Mouse (Mus musculus) ovary, postnatal 14 days (tissue): Measurements from ENCODE around the gene Apex1.
"Not testable (repeated sequence)": the region's sequence is repeated elsewhere in the genome, so short reads cannot be mapped to it uniquely, and the experiment has no call there.

Source experiments
- DNase-seq: peaks from one replicate; pipeline ENCODE4 v3.0.0; 2022; ENCODE audit warnings: low spot score

The Apex1 gene

DNA sequence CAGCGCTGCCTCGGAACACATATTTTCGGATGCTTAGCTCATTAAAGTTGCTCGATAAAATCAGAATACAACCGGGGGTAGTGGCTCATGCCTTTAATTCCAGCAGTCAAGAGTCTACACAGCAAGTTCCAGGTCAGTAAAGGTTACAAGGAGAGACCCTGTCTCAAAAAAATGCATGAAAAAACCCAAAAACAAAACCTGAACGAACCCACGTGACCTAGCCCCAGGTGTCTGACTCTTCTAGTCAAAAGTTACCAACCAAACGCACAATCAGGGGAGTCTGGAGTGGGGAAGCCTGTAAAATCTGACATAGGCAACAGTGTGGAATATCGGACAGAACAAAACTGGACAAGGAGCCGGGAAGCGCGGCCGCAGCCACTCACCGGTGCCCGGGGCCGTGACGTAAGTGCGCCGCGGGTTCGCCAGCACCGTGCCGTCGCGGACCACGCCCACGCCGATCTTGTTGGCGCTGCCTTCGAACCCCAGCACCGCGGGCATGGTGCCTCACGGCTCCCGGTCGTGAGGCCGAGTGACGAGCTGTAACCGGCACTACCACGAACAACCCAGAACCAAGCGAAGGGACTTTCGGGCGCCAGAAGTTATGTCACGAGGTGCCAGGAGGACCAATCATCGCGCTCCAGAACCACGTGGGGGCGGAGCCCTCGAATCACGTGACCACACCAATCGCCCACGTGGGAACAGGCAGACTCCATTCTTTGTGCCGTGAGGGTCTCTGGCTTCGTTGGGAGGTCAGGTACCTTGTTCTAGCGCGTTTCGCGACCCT lies at the start of gene Apex1, which contains the start of gene Osgep:
TSS of gene Apex1 (plus strand) at position 688 of the 784 bp plus-strand sequence.
TSS of gene Osgep (minus strand) at position 613 of the 784 bp plus-strand sequence.
- peak; percentile 90 for DNase-seq

DNA sequence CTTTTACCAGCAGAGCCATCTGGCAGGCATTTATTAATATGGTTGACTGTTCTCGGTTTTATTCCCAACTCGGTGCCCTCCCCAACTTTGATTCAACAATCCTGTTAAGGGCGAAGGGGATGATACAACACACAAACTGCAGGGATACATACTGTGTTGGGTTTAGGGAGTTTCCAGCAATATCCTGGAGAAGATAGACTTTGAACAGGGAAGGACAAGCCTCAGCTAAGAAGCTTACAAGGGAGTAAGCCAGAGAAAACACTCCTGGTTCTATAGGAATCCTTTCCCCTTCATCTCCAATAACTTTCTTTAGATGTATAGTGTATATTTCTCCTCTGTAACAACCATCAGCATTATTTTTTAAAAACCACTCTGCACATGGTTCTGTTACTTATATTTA lies 49.6 kb upstream of the Apex1 start:
- DNase-seq = no peak

DNA sequence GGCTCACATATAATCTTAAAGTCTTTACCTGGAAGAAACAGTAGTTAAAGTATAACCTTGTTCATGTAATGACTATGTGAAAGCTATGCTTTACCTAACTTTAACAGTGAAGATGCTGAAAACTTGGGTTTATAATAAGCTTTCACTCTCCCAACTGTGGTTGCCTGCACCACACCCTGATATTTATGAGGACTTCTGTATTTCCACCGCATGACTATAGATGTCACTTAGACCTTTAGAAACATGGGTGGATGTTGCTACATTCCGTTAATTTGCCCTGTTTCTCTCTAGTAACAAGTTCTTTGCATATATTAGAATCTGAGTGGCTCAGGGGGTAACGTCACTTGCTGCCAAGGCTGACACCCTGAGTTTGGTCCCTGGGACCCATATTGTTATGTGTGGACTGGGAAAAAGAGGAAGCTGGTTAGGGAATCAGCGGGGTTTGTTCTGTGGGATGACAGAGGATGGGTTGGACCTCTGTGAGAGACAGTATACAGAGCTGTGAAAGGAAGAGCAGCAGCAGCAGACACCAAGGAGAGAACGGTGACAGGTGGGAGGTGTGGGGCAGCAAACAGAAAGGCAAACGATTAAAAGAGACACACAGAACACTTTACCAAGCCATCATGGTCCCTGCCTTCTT lies 49.1 kb upstream of the Apex1 start:
- no peak for DNase-seq

DNA sequence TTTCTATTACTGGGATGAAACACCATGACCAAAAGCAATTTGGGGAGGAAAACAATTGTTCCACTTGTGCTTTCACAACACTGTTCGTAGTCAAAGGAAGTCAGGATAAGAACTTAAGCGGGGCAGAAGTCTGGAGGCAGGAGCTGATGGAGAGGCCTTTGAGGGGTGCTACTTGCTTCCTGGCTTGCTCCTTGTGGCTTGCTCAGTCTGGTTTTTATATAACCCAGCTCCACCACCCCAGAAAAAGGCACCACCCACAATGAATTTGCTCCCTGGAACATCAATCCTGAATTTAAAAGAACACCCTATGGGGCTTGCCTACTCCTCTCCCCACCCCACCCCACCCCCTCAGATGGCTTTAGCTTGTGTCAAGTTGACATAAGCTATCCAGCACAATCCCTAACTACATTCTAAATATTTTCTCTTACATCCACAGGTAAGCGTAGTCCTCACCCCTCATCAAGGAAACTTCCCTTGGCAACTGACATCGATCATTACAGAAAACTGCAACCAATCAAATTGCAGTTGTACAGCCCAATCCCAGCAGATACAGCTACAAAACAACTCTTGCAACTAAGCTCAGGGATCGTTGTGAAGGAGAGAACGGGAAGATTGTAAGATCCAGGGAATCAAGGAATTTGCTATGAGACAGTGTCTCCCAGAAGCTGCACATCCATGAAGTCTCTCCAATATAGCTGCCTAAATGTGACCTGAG lies 48.4 kb upstream of the Apex1 start:
- DNase-seq = no peak

DNA sequence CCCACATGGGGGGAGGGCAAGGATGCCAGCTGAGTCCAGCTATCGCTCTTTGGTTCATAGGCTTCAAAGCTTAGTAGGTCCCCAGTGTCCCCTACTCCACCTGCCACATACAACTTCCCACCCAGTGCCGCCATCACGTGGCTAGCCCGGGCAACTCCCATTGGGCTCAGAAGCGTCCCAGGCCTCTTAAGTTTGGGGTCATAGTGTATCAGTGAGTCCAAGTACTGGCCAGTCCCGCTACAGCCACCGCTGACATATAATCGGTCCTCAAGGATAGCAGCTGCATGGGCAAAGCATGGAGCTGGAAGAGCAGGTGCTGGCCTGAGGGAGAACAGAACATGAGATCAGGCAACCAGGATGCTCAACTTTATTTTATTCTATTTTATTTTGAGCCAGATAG lies 33.1 kb upstream of the Apex1 start:
- no peak for DNase-seq

DNA sequence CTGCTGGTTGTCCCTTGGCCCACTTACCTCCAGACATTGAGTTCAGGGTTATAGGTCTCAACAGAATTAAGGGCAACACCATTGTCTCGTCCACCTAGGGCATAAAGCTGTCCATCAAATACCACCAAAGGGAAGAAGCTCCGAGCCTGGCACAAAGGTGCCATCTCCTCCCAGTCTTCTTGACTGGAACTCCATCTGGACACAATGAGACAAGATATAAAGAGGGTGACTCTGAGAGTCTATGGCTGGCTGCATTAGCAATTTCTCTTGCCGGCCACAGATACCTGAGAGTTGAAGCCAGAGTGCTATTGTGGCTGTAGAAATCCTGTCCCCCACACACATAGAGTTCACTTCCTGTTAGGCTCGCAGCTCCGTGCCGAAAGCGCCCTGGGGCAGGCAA lies 32.7 kb upstream of the Apex1 start:
- DNase-seq = no peak

DNA sequence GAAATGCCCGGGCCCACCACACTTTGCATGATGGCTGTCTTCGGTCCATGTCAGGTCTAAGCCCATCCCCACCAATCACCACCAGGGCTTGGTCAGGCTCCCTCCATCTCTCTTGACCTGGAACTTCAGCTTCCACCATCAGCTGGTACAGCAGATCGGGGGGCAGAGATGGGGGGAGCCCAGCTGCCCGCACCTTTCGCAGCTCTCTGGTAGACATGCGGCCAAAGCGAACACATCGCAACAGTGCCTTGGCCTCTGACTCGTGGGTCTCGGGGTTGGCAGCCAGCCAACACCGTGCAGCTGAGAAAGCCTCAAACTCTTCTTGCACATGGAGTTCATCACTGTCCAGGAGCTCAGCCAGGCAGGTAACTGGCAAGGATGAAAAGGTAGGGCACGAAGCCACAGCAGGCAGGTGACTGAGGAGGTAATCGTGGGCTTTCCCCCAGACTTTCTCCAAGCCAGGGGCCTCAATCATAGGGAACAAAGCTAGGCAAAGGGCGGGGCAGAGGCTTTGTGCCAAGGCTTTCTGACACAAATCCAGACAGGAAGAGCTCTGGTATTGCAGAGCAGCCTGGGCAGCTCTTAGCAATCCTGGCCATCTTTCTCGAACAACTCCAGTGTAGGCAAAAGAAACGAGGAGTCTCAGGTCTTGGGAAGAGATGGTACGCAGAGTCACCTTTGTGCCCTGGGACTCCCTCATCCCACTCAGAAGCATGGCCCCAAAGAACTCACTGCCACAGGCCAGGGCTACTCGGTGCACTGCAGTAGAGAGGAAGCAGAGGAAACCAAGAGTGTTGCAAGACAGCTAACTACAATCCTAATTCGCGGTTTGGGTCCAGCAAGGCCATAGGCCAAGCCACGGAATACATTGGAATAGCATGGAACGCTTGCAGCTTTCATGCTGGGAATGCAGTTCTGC lies 32.0 kb upstream of the Apex1 start:
- DNase-seq = peak; percentile 25

DNA sequence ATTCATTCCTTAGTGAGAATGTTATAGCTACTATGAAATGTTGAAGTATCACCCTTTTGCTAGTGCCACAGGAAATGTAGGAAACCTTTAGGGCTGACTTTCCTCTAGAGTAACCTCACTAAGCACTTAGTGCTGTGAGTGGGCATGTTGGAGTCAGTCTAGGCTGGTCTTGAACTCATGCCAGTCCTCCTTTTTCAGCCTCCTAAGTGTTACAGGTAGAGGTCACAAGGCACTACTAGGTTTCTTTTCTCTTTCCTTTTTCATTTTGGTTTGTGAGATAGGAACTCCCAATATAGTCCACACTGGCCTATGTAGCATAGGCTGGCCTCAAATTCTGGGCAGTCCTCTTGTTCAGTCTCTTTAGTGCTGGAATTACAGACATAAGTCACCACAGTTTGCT lies 29.4 kb upstream of the Apex1 start:
- no peak for DNase-seq

DNA sequence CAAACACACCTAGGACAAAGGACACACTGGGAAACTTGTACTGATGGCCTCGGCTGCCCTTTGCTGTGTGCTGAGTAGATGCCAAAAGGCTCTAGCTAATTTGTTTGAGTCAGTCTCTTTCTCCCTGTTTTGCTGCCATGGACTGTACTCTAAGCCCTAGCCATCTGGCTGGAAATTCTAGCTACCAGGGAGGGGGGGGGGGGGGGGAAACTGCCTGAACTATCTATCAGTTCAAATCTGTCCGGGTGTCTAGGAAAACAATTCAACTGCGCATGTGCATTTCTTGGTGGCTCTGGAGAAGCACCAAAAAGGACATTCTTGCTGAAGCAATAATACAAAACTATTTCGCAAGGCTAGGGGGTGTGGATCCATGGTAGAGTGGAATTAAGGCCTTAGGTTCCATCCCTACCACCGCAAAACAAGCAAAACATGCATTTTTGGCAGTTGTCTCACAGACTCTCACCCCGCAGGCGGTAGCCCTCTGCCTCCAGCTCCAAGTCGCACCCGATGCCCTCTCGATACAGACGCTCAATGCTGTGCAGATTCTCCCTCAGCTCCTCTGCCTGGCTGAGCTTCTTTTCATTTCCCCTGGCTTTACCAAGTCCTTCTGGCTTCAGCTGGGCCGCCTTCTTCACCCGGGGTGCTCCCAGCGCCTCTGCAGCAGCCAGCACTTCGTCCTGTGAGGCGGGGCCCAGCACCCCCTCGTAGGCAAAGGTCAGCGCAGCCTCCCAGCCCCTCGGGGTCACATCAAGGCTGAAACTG lies 28.6 kb upstream of the Apex1 start:
- peak; percentile 36 for DNase-seq

DNA sequence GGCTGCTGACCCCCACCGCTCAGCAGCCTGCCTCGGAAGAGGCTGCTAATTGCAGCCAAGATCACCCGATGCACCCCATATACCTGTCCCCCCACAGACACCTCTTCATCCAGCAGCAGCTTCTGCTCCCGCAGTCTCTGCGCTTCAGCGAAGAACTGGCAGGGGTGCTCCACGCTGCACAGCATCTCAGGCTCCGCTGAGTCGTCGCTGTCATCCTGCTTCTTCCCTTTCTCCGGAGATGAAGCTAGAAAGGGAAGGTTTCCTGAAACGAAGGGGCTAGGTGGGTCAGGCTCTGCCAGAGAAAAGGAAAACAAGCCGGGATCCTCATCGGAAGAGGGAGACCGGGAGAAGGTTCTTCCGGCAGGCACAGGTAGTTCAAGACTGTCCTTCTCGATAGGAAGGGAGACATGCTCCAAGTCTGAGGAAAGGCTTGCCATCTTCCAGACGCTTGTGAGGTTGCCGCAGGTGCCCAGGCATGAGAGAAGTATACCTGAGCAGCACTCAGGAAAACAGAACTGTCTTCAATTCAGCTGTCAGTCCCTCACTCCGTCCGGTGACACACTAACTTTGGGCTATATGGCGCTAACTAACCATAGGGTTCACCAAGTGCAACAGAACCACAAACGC lies 27.9 kb upstream of the Apex1 start:
- no peak for DNase-seq

DNA sequence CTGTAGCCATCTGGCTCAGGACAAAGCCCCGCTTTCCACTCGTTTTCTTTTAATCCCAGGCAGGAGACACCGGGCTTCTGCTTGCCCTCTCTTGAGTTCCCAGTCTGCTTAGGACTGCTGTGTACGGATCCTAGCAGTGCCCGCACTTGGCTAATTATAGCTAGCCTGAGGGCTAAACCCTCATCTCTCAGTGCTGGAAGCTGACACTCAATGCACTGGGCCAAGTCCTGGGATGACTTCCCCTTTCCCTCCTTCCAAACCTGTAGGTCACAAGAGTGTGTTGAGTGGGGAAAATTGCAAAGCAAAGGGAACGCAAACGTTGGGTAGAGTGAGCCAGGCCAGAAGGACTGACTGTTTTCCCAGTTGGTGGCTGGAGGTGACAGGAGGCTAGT lies 27.4 kb upstream of the Apex1 start, which contains the start of gene Klhl33:
TSS of gene Klhl33 (minus strand) at position 134 of the 392 bp plus-strand sequence.
- DNase-seq = no peak

DNA sequence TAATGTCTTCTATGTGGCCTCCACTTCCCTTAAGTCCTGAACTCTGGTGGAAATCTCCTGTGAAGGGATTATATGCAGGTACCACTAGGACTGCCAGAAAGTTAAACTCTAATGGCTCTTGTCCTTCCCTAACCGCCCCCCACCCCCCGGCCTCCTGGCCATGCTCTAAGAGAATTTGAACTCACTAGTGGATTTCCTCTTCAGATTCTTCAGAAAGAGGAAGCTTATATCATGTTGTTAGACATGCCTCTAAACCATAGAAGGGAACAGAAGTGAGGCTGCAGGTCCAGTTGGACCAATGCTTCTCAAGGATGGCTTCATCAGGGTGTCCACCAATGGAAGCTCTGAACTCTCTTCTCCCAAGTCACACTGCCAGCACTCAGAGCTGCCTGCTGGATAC lies 26.8 kb upstream of the Apex1 start:
- DNase-seq = not testable (repeated sequence)

DNA sequence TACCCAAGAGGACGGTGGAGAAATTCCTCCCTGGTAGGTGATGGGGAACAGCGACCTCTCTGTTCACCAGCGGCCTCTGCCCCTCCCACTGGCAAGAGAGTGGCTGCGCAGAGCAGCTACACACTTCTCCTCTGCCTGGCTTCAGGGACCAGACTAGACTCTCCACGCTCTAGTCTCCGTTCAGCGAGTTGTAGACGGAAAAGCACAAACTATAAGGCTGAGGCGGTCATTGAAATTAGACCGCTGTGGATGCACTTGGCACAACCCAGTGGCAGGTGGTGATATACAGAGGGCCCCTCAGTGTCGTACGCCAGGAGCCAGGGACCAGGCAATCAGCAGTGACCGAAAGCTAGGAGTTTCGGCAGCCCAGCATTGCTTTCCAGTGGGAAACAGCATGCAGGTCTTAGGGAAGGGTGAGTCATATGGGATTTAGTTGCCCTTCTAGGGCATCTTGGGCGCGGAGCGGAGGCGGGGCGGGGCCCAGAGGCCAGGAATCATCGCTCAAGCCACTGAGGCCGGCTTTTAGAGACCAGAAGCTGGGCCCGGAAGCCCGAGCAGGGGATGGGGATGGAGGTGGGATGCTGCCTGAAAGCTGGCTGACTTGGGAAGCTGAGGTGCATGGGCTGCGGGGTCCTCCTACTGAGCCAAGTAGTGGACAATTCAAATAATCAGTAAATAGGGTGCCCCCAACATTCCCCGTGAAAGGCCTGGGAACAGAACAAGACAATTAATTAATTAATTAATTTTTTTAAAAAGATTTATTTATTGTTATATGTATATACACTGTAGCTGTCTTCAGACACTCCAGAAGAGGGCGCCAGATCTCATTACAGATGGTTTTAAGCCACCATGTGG lies 20.6 kb upstream of the Apex1 start:
- DNase-seq = no peak

DNA sequence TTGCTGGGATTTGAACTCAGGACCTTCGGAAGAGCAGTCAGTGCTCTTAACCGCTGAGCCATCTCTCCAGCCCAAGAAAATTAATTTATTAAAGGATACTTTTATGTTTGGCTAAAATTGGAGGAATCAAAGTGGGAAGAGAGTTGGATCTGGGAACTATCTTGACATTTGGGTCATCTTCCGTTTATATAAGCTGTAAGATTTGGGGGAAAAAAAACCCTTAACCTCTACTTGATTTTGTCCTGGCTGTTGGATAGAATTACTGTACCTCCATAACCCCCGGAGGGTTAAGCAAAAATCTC lies 20.0 kb upstream of the Apex1 start:
- DNase-seq = no peak

DNA sequence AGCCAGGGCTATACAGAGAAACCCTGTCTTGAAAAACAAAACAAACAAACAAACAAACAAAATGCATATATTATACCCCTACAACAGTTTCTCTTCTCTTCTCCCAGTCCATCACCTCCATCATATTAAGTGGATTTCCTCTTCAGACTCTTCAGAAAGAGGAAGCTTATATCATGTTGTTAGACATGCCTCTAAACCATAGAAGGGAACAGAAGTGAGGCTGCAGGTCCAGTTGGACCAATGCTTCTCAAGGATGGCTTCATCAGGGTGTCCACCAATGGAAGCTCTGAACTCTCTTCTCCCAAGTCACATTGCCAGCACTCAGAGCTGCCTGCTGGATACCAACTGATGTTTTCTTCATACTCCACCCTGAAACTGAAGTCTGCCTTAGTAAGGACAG lies 19.4 kb upstream of the Apex1 start:
- DNase-seq = not testable (repeated sequence)

DNA sequence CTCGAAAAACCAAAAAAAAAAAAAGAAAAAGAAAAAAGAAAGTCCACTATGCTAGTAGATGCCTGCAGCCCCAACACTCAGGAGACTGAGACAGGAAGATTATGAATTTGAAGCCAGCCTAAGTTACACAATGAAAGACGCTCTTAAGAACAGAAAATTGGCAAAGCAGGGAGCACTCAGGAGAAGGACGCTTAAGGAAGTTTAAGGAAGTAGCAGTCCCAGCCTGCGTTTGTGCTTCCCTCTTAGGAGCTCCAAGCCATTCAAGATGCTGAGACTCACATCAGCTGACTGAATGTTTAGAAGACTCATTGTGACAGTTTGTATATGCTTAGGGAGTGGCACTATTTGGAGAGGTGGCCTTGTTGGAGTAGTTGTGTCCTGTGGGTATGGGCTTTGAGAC lies 16.6 kb upstream of the Apex1 start:
- no peak for DNase-seq

DNA sequence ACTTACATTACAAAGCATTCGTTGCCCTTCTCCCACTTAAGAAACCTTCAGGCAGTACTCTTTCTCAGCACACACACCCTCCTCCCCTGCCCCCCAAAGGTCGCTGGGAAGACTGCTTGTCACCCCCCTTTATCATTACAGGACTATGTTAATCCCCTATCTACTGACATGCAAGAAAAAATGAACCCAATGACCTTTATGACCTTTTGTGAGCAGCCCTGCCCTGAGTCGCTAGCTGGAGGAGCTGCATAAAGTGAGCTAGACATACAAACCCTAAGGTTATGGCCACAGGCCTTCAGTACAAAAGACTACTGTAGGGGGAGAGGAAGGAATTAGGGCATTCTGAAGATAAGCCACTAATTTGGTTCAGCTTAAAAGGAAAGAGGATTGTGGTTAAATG lies 13.4 kb upstream of the Apex1 start:
- no peak for DNase-seq

DNA sequence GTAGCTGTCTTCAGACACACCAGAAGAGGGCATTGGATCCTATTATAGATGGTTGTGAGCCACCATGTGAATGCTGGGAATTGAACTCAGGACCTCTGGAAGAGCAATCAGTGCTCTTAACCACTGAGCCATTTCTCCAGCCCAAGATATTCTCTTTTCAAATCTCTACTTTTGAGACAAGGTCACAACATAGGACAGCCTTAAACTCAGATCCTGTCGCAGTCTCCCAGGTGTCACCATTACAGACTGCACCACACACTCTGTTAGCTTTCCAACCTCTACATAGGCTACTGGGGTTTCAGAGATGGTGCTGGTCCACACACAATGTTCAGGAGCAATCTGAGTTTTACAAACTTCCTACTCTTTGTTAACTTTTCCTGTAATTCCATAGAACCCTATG lies 1.3 kb upstream of the Apex1 start:
- not testable (repeated sequence) for DNase-seq

DNA sequence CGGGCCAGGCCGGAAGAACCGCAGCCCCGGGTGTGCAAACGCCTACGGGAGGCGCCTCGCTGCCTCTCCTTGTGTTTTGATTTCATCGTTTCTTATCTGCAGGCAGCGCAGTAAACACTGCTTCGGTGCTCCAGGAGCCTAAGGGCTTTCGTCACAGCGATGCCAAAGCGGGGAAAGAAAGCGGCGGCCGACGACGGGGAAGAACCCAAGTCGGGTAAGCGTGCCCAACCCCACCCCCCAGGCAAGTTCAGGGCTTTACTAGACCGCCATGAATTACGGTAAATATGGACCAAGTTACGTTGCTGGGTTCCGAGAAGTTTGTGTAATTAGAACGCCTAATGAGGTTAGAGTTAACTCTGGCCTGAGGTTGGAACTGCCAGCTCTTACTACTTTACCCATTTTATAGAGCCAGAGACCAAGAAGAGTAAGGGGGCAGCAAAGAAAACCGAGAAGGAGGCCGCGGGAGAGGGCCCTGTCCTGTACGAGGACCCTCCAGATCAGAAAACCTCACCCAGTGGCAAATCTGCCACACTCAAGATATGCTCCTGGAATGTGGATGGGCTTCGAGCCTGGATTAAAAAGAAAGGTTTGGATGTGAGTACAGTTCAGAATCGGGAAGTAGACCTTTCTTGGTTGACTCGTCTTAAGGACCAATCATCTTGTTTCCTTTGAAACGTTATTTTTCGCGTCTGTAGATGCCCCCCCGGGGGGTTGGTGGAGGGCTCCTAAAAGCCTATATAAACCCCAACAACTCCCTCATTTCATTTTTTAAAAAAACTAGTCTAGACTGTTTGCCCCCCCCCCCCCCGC lies 548 bp downstream of the Apex1 start:
- no peak for DNase-seq
